Mouse (Mus musculus): Measurements from ENCODE around the gene Rnf151.
"Not testable (repeated sequence)": the region's sequence is repeated elsewhere in the genome, so short reads cannot be mapped to it uniquely, and the experiment has no call there.

Rnf151 gene

GRCm38 (mm10) chr17:24705821-24706220, 12.0 kb downstream of the Rnf151 start:
- no peak for DNase-seq (ENCODE audit: low spot score in 2 of 2)

- DNase-seq (ENCODE audit: low spot score in 2 of 2) = no peak
These were observed 16.6 kb downstream of the Rnf151 start for GRCm38 (mm10) chr17:24701251-24701650.

DNA sequence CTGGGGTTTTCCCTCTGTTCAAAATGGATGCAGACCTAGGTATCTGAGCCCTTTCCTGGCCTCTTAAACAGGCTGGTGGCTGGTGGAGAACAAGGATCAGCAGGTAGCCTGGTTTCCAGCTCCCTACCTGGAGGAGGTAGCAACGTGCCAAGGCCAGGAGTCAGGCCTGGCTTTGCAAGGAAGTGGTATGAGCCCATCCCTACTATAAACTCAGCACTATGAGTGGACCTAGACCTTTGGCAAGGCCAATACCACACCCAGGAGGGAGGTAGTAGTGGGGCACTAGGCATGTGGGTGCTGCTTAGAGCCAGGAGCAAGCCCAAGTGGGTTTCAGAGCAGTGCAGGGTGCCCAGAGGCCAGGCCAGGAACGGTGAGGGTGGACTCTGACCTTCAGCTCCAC, 18.4 kb downstream of the Rnf151 start:
- no peak for DNase-seq (ENCODE audit: low spot score in 2 of 2)

GRCm38 (mm10) chr17:24698715-24699114, 19.1 kb downstream of the Rnf151 start:
- no peak for DNase-seq (ENCODE audit: low spot score in 2 of 2)

DNA sequence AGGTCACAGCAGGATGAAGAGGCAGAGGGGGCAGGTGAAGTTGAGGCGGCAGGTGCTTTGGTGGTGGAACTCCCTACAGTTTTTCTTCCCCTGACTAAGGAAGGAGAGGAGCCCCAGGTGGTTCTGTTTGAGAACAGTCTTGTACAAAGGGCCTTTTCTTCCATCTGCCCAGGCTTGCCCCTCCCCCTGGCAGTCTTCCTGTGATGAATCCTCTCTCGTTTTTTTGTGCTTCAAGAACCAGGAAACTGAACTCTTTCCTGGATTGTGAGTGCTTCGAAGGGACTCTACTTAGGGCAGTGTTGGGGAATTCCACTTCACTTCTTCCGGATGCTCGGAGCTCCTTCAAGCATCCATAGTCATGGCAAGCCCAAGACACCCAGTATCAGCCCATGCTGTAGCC, 19.9 kb downstream of the Rnf151 start:
- no peak for DNase-seq (ENCODE audit: low spot score in 2 of 2)

DNA sequence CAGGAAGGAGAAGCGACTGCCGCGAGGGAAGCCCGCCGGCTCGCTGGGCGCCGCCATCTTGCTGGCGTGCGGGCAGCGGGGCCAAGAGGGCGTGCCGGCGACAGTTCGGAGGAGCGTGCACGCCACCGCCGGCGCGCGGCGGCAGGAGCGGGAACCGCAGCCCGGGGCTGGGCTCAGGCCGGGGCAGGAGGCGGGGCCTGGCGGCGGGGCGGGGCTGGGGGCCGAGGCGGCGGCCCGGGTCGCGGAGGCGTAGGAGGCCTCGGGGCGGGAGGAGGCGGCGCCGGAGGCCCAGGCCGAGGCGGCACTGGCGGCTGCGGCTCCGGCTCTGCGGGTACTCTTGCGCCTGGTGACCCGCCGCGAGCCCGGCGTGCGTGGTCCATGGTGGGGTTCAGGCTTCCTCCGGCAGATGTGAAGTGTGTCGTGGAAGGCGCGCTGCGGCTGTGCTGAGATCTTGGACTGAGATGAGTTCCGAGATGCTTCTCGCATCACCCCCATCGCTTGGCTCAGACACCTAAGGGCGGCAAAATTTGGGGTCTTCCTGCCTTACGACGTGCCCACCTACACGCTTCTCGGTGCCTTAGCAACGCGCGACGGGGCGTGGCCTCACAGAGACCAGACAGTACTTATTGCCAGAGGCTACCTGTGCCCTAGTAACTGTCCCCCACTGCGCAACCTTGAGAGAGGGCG, 21.7 kb downstream of the Rnf151 start, which contains the start of the genes Gfer and Noxo1:
Gene Gfer, minus strand, starts transcription at position 146 of the 687 bp plus-strand sequence.
Gene Noxo1, plus strand, starts transcription at position 224 of the 687 bp plus-strand sequence.
- DNase-seq (ENCODE audit: low spot score in 2 of 2) = peak; percentile 83 to 89

DNA sequence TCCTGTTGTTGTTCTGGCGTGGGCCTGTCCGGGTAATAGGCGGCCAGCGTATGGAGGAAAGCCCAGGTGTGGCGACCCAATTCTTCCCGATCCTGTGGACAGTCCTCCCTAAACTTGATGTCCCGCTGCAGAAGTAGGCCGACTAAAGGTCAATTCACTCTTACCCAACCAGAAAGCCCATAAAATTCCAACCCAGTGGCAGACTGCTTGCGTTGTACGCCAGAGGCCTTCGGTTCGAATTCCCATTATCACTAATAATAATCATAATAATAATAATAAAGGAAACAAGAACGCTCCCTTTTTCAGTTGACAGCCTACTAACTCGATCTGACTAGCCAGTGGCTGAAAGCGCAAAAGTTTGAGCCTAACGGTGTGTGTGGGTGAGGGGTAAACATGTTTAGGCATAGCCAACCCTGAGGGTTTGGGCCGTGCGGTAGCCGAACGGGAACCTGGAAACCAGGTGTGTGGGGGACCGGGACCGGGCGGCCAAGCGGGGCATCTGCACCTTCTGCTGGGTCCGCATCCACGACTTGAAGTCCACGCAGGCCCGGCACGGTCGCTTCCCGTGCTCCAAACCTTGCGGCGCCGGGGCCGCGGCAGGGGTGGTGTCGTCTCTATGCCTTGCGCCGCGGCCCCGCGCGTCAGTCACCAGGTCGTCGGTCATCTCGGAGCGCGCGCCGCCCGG, 22.4 kb downstream of the Rnf151 start:
- peak in 1 of 2 experiments; percentile 27 for DNase-seq (ENCODE audit: low spot score in 2 of 2)

DNA sequence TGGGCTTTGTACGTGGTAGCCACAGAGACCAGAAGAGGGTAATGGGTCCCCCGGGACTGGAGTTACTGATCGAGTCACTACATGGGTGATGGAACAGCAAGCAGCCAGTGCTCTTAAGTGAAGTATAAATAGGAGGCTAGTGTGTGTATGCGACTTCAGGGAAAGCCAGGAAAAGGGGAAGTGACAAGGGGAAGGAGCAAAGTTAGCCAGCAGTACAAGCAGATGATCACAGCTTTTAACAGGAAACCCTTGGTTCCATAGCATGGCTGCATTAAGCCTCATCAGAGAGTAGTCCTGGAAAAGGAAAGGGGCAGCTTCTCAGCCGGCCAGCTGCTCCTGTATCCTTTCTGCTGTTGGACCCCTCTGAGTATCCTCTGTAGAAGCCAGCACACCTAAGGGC, 25.5 kb downstream of the Rnf151 start:
- no peak for DNase-seq (ENCODE audit: low spot score in 2 of 2)

DNA sequence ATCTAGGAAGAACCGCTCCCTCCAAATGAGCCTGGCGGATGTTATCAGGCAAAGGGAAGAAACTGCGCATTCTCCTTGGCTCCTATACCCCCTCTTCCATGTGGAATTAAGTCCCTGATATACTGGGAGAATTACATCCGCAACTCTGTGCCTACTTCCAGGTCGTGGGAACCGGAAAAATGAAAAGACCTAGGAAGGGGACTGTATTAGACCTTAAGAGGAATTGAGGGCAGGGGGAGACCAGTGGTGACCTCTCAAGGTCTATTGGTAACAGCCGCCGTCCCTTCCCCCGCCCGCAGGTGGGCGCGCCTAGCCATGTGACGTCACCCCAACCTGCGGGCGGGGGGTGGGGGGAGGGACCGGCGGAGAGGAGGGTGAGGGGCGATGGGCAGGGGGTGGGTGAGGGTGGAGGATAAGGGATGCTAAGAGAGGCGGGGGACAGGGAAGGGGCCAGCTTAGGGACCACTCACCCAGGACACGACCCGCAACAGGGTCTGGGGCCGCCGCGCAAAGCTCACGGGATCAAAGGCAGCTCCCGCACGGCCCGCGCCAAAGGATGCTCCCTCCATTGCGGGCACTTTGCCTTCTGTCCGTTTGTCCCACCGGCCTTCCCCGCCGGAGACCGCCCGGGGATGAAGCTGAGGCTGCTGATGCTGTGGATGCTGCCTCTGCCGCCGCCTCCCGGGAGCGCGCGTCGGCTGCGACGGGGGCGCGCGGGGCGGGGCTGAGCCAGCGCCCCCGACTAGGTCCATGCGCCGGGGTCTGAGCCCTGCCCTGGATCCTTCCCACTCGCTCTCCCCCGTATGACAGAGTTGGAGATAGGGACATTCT, 28.4 kb downstream of the Rnf151 start, which contains the start of gene Syngr3:
Gene Syngr3, minus strand, starts transcription at position 705 of the 831 bp plus-strand sequence.
- DNase-seq (ENCODE audit: low spot score in 2 of 2) = no peak

- no peak for DNase-seq (ENCODE audit: low spot score in 2 of 2)
These were observed 30.3 kb downstream of the Rnf151 start for GRCm38 (mm10) chr17:24687599-24687998.

GRCm38 (mm10) chr17:24687146-24687595, 30.7 kb downstream of the Rnf151 start:
- DNase-seq (ENCODE audit: low spot score in 2 of 2) = peak in 1 of 2 experiments; percentile 62

- no peak for DNase-seq (ENCODE audit: low spot score in 2 of 2)
These were observed 31.3 kb downstream of the Rnf151 start for GRCm38 (mm10) chr17:24686514-24686913.

DNA sequence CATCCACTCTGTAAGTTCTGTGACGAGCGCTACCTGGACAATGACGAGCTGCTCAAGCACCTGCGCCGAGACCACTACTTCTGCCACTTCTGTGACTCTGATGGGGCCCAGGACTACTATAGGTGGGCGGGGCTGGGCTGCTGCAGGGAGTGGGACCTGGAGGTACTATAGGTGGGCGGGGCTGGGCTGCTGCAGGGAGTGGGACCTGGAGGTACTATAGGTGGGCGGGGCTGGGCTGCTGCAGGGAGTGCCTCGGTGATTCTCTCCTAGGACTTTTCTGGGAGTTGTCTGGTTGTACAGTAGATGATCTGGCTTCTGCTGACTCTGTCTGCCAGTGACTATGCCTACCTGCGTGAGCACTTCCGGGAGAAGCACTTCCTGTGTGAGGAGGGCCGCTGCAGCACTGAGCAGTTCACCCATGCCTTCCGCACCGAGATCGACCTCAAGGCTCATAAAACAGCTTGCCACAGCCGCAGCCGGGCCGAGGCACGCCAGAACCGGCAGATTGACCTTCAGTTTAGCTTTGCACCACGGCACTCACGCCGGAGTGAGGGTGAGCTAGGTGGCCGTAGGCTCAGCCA, 40.3 kb downstream of the Rnf151 start:
- DNase-seq (ENCODE audit: low spot score in 2 of 2) = no peak

DNA sequence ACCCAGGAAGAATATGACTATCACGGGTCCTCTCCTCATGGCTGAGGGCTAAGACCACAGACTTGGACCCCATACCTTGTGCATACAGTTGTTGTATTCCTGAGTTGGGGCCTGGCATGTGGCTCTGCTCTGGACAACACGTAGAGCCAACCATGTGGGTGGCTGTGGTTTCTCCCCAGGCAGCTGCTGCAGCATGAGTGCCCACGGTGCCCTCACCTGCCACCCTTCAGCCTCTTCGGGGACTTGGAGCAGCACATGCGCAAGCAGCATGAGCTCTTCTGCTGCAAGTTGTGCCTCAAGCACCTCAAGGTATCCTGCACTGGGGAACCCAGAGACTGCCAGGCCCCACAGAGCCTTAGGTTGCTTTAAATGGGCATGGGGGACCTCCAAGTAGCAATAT, 41.0 kb downstream of the Rnf151 start:
- no peak for DNase-seq (ENCODE audit: low spot score in 2 of 2)

- DNase-seq (ENCODE audit: low spot score in 2 of 2) = peak; percentile 53 to 59
These were observed 41.7 kb downstream of the Rnf151 start for GRCm38 (mm10) chr17:24676187-24676586.

DNA sequence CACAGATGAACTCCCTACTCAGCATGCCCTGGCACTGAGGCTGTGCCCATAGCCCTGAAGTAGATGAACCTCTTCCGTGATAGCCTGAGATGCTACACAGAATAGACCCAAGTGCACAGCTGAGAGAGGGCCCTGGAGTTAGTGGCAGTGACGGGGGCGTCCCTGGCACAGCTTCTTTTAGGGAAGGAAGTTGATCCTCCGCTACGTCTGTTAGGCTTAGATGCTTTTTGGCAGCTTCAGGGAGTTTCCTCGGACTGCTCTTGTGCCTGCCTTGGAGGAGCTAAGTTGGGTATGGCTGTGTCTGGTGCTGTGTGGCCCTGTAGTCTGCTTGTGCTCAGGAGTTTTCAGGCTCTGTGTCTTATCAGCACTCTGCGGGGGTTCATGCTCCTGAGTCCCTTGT, 43.6 kb downstream of the Rnf151 start:
- DNase-seq (ENCODE audit: low spot score in 2 of 2) = no peak

- peak in 1 of 2 experiments; percentile 50 for DNase-seq (ENCODE audit: low spot score in 2 of 2)
These were observed 45.7 kb downstream of the Rnf151 start for GRCm38 (mm10) chr17:24672141-24672540.

DNA sequence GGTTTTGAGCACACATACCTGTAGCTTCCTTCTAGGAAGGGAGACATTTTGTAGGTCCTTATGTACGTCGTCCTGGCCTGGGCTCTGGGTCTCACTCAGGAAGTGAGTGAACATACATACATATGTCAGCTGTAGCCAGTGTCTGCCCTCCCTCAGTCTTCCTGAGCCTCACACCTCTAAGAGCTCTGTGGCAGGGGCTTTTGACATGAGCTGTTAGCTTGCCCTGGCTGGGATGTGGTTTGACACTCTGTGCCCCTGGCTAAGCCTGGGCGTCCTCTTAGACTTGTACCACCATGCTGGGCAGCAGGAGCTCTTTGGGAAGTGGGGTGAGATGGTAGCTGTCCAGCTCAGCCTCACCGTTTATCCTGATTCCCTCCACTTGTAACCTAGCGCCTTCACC, 46.5 kb downstream of the Rnf151 start:
- no peak for DNase-seq (ENCODE audit: low spot score in 2 of 2)

GRCm38 (mm10) chr17:24670246-24670844, 47.5 kb downstream of the Rnf151 start:
- no peak for DNase-seq (ENCODE audit: low spot score in 2 of 2)

DNA sequence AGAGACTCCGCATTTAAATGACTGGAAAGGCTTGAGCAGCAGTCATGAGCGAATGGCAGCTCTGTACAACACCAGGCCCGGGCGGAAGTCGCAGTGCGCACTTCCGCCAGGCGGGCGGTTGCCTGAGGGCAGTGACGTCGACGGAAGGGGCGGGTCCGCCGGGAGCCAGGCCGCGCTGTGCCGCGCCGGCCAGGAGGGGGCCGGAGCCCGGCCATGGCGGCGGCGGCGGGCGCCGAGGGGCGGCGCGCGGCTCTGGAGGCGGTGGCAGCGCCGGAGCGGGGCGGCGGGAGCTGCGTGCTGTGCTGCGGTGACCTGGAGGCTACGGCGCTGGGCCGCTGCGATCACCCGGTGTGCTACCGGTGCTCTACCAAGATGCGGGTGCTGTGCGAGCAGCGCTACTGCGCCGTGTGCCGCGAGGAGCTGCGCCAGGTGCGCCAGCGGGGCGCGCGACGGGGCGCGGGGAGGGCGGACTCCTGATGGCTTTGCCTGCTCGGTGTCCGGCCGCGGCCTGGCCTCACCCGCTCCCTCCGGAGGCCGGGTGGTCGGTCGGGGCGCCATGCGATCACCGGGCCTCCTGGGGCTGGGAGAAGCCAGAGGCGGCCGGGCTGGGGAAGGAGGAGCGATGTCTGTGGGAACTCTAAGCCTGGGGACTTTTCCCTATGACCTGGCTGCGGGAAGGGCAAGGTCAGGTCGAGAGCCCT, 48.2 kb downstream of the Rnf151 start, which contains the start of gene Zfp598:
Gene Zfp598, plus strand, starts transcription at position 143 of the 701 bp plus-strand sequence.
- peak; percentile 92 to 94 for DNase-seq (ENCODE audit: low spot score in 2 of 2)

GRCm38 (mm10) chr17:24669214-24669544, 48.7 kb downstream of the Rnf151 start:
- DNase-seq (ENCODE audit: low spot score in 2 of 2) = not testable (repeated sequence)
